Comparison of ENCODE assay signal across 8 mouse cellular contexts in the genomic region with DNA sequence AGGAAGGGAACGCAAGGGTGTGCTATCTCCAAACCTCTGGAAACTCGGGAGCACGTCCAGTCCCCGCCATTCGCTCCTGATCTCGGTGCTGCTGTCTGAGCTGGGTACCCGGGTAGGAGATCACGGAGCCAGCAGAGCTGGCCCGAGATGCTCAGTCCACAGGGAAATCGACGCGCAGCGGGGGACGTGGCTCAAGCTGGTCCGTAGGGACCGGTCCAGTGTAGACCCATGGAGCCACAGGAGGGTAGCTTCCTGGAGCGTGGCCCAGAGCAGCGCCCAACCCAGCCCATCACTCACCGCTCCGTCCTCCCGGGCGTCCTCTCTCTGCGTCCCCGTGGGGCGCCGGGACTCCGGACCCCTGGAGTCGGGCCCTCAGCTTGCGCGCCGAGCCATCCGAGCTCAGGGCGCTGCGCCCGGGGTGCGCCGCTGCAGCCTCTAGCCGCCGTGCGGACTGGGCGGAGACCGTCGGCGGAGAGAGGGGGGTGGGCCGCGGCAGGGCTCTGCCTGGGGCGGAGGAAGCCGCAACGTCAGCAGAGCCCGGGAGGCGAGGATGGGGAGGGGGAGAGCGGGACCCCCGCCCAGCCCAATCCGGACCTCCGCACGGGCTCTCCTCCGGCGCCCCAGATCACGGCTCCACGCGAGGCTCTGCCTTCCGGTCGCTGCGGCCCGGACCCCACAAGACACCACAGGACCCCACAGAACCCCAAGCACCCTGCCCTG. TPM values are rescaled to one million over a fixed set of nuclear protein-coding genes. Genes with fewer than 3 reads are reported as not detected.
DNase-seq lines count a peak whose midpoint lies in the region; ATAC-seq lines count a peak whose summit lies in the region.

No protein-coding gene starts in this region.

- peak overlapping the region; percentile 85 for H3K4me3 ChIP-seq in brown adipose tissue, adult 24 weeks (ENCODE audit: insufficient read depth, low read depth, low read length)
- H3K4me3 ChIP-seq in forebrain, embryonic 16.5 days (replicated peaks; ENCODE audit: low read length), result peak overlapping the region; percentile 79
- peak overlapping the region; percentile 82 for H3K4me3 ChIP-seq in lung, embryonic 15.5 days

- peak; percentile 73 for DNase-seq in ES-CJ7 (ENCODE audit: low read depth, low spot score)
- peak; percentile 65 for DNase-seq in heart, postnatal 25 days (ENCODE audit: low spot score)
- peak; percentile 21 to 51 for DNase-seq in layer of hippocampus, adult 18-20 months (ENCODE audit: low spot score in 2 of 2)
- peak; percentile 34 for DNase-seq in thymus, postnatal 0 days (ENCODE audit: low spot score)

- H3K4me2 ChIP-seq in forebrain, embryonic 16.5 days (ENCODE audit: low read length), result peak overlapping the region; percentile 74
- H3K4me2 ChIP-seq in lung, embryonic 15.5 days, result peak overlapping the region; percentile 68

- H3K27me3 ChIP-seq in forebrain, embryonic 16.5 days (replicated peaks; ENCODE audit: control insufficient read depth, insufficient read depth, low read length), result no peaks in the 10 kb centered on the region
- no peaks in the 10 kb centered on the region for H3K27me3 ChIP-seq in lung, embryonic 15.5 days

- no peaks in the 10 kb centered on the region for H3K36me3 ChIP-seq in forebrain, embryonic 16.5 days (ENCODE audit: control insufficient read depth, insufficient read depth)
- H3K36me3 ChIP-seq in lung, embryonic 15.5 days, result no peaks in the 10 kb centered on the region

- intact Hi-C loops in heart, postnatal 25 days (cut with DNase I), result loop anchor here (5.0 kb wide), 1 partner anchor 75 kb away; a partner anchor contains a TSS

- peak overlapping the region; percentile 76 for H3K27ac ChIP-seq in brown adipose tissue, adult 24 weeks (replicated peaks; ENCODE audit: low read depth, low read length)
- H3K27ac ChIP-seq in forebrain, embryonic 16.5 days (ENCODE audit: low read length), result peak overlapping the region; percentile 41; the same call in 1 of the 2 replicates
- H3K27ac ChIP-seq in lung, embryonic 15.5 days, result peak overlapping the region; percentile 97

- under 1% methylated on average over 54 of the region's 65 CpGs for WGBS in forebrain, embryonic 16.5 days
- 0% methylated on average over 38 of the region's 65 CpGs for WGBS in lung, embryonic 15.5 days

- peak overlapping the region; percentile 81 for H3K9ac ChIP-seq in forebrain, embryonic 16.5 days (replicated peaks; ENCODE audit: low read depth, low read length)
- peak overlapping the region; percentile 81 for H3K9ac ChIP-seq in lung, embryonic 15.5 days

- no peaks in the 10 kb centered on the region for H3K9me3 ChIP-seq in forebrain, embryonic 16.5 days (ENCODE audit: control insufficient read depth, low read length)
- H3K9me3 ChIP-seq in lung, embryonic 15.5 days, result no peaks in the 10 kb centered on the region

- no peaks in the 10 kb centered on the region for H3K4me1 ChIP-seq in brown adipose tissue, adult 24 weeks (ENCODE audit: control insufficient read depth, insufficient read depth, insufficient read length, low read length)
- peaks cover 9% of the 10 kb centered on the region; the same call in 1 of the 2 replicates for H3K4me1 ChIP-seq in forebrain, embryonic 16.5 days (replicated peaks; ENCODE audit: control insufficient read depth, insufficient read depth, low read length)
- H3K4me1 ChIP-seq in lung, embryonic 15.5 days, result peaks cover 26% of the 10 kb centered on the region

- peak; percentile 96 for ATAC-seq in forebrain, embryonic 16.5 days
- peak; percentile 97 for ATAC-seq in lung, embryonic 15.5 days (ENCODE audit: borderline replicate concordance, extremely low read depth, low FRiP score, low TSS enrichment)
- ATAC-seq in neutrophil, adult 5-6 weeks (ENCODE audit: extremely low read depth, insufficient number of reproducible peaks, low FRiP score, poor library complexity, severe bottlenecking), result peak; percentile 57

RNA-seq across cellular contexts. Expression of a gene that starts 0.6 kb away (rescaled TPM):
- polyA plus RNA-seq in brown adipose tissue, adult 24 weeks (2012; ENCODE audit: insufficient read depth, insufficient read length, missing spikeins), result 5.7 and 8.3 TPM in 2 replicates
- 4.5 and 6.2 TPM in 2 replicates for polyA plus RNA-seq in forebrain, embryonic 16.5 days (2015; fragmentation: Nextera tagmentation; extraction: Ambion mirVana)
- total RNA-seq in heart, postnatal 25 days (2021), result 1 to 10 TPM; 5.7 to 5.8 TPM
- total RNA-seq in layer of hippocampus, adult 18-20 months (2021), result 1 to 10 TPM; 4.9 to 5.6 TPM
- 29.0 and 31.2 TPM in 2 replicates for polyA plus RNA-seq in lung, embryonic 15.5 days (2015; fragmentation: Nextera tagmentation; extraction: Ambion mirVana)
- total RNA-seq in neutrophil, adult 5-6 weeks (2017), result 4.7 and 5.1 TPM in 2 replicates
- polyA plus RNA-seq in thymus, postnatal 0 days (2015; fragmentation: Nextera tagmentation; extraction: Ambion mirVana), result 5.1 and 5.5 TPM in 2 replicates

Comparison
In these comparisons a context has a peak if more than half of its experiments do, and no peak if none do; other contexts are left out.
1. Peak in every context shown above with its lines: DNase-seq, ATAC-seq, H3K4me3 ChIP-seq and H3K27ac ChIP-seq.
2. H3K27ac ChIP-seq: peak in every context shown above with its lines; median percentile 97 in lung, embryonic 15.5 days; 76 in brown adipose tissue, adult 24 weeks; 41 in forebrain, embryonic 16.5 days.